Mouse (Mus musculus): ENCODE results near the gene Acsbg2. TPM values are rescaled to one million over a fixed set of nuclear protein-coding genes. Genes with fewer than 3 reads are reported as not detected.
A peak's percentile ranks its signal among the peaks of the same experiment; 100 is the strongest.

Gene Acsbg2
- total RNA-seq, 4 experiments from 2014 or later: not detected

- DNase-seq (ENCODE audit: low spot score): no peak
These were observed 2.5 kb downstream of the Acsbg2 start for GRCm38 (mm10) chr17:56871767-56872166.

- DNase-seq (ENCODE audit: low spot score): no peak
These were observed 3.8 kb downstream of the Acsbg2 start for GRCm38 (mm10) chr17:56870287-56870953.

- no peak for DNase-seq (ENCODE audit: low spot score)
These were observed 4.7 kb downstream of the Acsbg2 start for GRCm38 (mm10) chr17:56869481-56869977.

- DNase-seq (ENCODE audit: low spot score): no peak
These were observed 8.2 kb downstream of the Acsbg2 start for GRCm38 (mm10) chr17:56866071-56866470.

- peak; percentile 23 for DNase-seq (ENCODE audit: low spot score)
These were observed 13.1 kb downstream of the Acsbg2 start for GRCm38 (mm10) chr17:56861197-56861596.

- no peak for DNase-seq (ENCODE audit: low spot score)
These were observed 15.3 kb downstream of the Acsbg2 start for GRCm38 (mm10) chr17:56858922-56859321.

GRCm38 (mm10) chr17:56858216-56858615, 16.0 kb downstream of the Acsbg2 start:
- peak; percentile 67 for DNase-seq (ENCODE audit: low spot score)

GRCm38 (mm10) chr17:56855421-56855820, 18.8 kb downstream of the Acsbg2 start:
- no peak for DNase-seq (ENCODE audit: low spot score)

- no peak for DNase-seq (ENCODE audit: low spot score)
These were observed 23.1 kb downstream of the Acsbg2 start for GRCm38 (mm10) chr17:56851167-56851566.

- no peak for DNase-seq (ENCODE audit: low spot score)
These were observed 24.5 kb downstream of the Acsbg2 start for GRCm38 (mm10) chr17:56849710-56850109.

- no peak for DNase-seq (ENCODE audit: low spot score)
These were observed 25.5 kb downstream of the Acsbg2 start for GRCm38 (mm10) chr17:56848785-56849184.

GRCm38 (mm10) chr17:56843678-56844077, 30.6 kb downstream of the Acsbg2 start:
- DNase-seq (ENCODE audit: low spot score): no peak

GRCm38 (mm10) chr17:56842173-56842572, 32.1 kb downstream of the Acsbg2 start:
- DNase-seq (ENCODE audit: low spot score): no peak

- no peak for DNase-seq (ENCODE audit: low spot score)
These were observed 33.7 kb downstream of the Acsbg2 start for GRCm38 (mm10) chr17:56840524-56840923.

- DNase-seq (ENCODE audit: low spot score): no peak
These were observed 37.9 kb downstream of the Acsbg2 start for GRCm38 (mm10) chr17:56836336-56836735.

- DNase-seq (ENCODE audit: low spot score): no peak
These were observed 40.9 kb downstream of the Acsbg2 start for GRCm38 (mm10) chr17:56833381-56833780.

- no peak for DNase-seq (ENCODE audit: low spot score)
These were observed 41.3 kb downstream of the Acsbg2 start for GRCm38 (mm10) chr17:56832918-56833317.

GRCm38 (mm10) chr17:56831111-56831816, 43.0 kb downstream of the Acsbg2 start:
- peak; percentile 97 for DNase-seq (ENCODE audit: low spot score)

GRCm38 (mm10) chr17:56830411-56831110, 43.7 kb downstream of the Acsbg2 start, which contains the start of gene Rfx2:
Gene Rfx2, minus strand, starts transcription at chr17:56831013.
- no peak for DNase-seq (ENCODE audit: low spot score)

GRCm38 (mm10) chr17:56829795-56830194, 44.5 kb downstream of the Acsbg2 start:
- DNase-seq (ENCODE audit: low spot score): no peak

- no peak for DNase-seq (ENCODE audit: low spot score)
These were observed 45.1 kb downstream of the Acsbg2 start for GRCm38 (mm10) chr17:56829171-56829570.

- no peak for DNase-seq (ENCODE audit: low spot score)
These were observed 47.5 kb downstream of the Acsbg2 start for GRCm38 (mm10) chr17:56826718-56827117.

Measured in heart, adult 8-10 months (tissue).